Mouse (Mus musculus) cerebellum, postnatal 4 days (tissue): ENCODE measurements around the gene Olfr1256.

Source experiments
- DNase-seq, 2 experiments: peaks; one replicate each; pipeline ENCODE4 v3.0.0; 2022; ENCODE audit warnings: low spot score in 2 of 2, mixed read lengths in 1 of 2

Olfr1256 gene

GRCm38 (mm10) chr2:89841455-89841854 is at the start of gene Olfr1256:
Olfr1256 (minus strand) TSS chr2:89841555.
- DNase-seq, result no peak

DNA sequence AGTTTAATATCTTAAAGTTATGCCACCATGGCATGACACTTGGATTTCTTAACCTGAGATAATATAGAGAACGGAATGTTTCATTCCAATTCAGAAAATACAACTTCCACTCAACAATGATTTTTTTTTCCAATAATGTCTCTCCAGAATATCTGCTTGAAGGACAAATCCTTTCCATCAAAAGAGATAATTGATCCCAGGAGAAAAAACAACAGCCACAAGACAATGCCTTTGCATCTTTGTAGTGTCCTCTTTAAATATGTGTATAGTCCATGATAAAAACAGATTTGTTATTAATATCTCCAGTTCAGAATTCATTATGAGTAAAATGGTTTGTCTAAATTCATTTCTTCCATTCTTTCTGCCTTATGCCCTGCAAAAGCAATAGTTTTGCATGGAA is 36.8 kb upstream of the Olfr1256 start, which contains the start of gene Olfr1257:
Gene Olfr1257 (plus strand): TSS at position 301 of the 400 bp plus-strand sequence.
- DNase-seq, result no peak

- no peak for DNase-seq
These were observed 7.9 kb upstream of the Olfr1256 start for GRCm38 (mm10) chr2:89849230-89849629.

DNA sequence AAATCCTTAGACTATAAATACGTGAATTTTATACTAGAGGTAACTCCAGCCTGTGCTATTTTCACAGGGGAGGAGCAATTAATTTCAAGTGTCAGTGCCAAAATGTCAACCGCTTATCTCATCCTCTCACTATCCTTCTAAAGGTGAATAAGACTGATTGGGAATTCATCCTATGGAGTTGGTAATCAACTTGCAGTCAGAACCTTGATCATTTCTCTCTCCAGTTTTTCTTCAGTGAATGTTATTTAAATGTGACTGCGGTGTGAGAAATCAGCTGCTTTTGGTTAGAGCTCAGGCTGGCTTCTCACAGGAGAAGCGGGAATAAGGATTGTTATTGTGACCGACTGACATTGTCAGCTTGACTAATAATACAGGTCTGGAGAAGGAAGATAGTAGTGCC is 6.8 kb upstream of the Olfr1256 start, which contains the start of gene Olfr48:
Gene Olfr48 (minus strand): TSS at position 101 of the 400 bp plus-strand sequence.
- no peak for DNase-seq

DNA sequence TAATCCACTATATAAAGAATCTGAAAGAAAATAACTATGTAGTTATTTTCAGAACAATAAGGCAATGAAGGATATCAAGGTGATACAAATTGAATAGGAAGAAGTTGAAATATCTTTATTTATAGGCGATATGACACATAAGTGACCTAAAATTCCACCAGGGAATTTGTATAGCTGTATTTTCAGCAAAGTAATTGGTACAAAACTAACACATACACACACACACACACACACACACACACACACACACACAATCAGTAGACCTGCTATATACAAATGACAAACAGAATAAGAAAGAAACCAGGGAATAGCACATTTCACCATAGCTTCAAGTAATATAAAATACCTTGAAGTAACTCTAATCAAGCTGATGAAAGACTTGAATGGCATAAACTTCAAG is 21.1 kb downstream of the Olfr1256 start:
- DNase-seq, result no peak

- no peak for DNase-seq
These were observed 29.6 kb downstream of the Olfr1256 start, which contains the start of gene Olfr1255 for GRCm38 (mm10) chr2:89811751-89812150. Olfr1255 (plus strand) TSS chr2:89812051.

- no peak for DNase-seq
These were observed 30.6 kb downstream of the Olfr1256 start for GRCm38 (mm10) chr2:89810751-89811150.

DNA sequence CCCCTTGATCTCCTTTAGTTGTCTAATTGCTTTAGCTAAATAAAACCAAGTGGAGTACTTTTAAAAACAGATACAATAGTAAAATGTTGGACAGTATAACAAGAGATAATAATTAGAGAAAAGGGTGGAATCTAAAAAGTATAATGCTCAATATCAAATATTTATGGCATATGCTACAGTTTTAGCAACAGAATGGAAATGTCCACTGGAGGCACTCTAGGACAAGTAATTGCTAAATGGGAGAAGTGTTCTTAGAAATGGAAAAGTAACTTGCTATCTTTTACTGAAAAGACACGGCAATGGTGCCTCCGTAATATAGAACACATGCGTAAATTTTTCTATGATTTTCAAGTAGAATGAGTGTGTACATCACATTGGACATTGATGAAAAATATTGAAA is 41.8 kb downstream of the Olfr1256 start:
- DNase-seq, result no peak

- DNase-seq, result no peak
These were observed 47.8 kb downstream of the Olfr1256 start, which contains the start of gene Olfr1254 for GRCm38 (mm10) chr2:89793519-89793918. Olfr1254 (minus strand) TSS chr2:89793619.
